Mouse (Mus musculus) forebrain, embryonic 13.5 days (tissue): ENCODE results near the gene Krt83. TPM values are rescaled to one million over a fixed set of nuclear protein-coding genes. Genes with fewer than 3 reads are reported as not detected.

ENCODE experiments used
- ATAC-seq: fragments of 200-750 bp; cut with Nextera tagmentation; 2 replicates; pipeline ENCODE4 v1.8.0; 2017
- H3K27ac ChIP-seq: fragments of 300-500 bp; sonication (generic); 2 replicates; pipeline ENCODE4 v1.5.1; 2015; ENCODE audit warnings: inconsistent platforms, mild to moderate bottlenecking, moderate library complexity
- H3K27me3 ChIP-seq: fragments of 300-500 bp; sonication (generic); 2 replicates; pipeline ENCODE4 v1.6.1; 2015; ENCODE audit warnings: mild to moderate bottlenecking, inconsistent platforms
- H3K36me3 ChIP-seq: fragments of 300-500 bp; sonication (generic); 2 replicates; pipeline ENCODE4 v1.6.1; 2015; ENCODE audit warnings: mild to moderate bottlenecking, inconsistent platforms; ENCODE audit not compliant: poor library complexity, severe bottlenecking
- H3K4me1 ChIP-seq: fragments of 300-500 bp; sonication (generic); 2 replicates; pipeline ENCODE4 v1.6.1; 2015; ENCODE audit warnings: inconsistent platforms
- H3K4me2 ChIP-seq: fragments of 300-500 bp; sonication (generic); 2 replicates; pipeline ENCODE4 v1.6.1; 2015; ENCODE audit warnings: inconsistent platforms, mild to moderate bottlenecking, moderate library complexity
- H3K4me3 ChIP-seq: fragments of 300-500 bp; sonication (generic); 2 replicates; pipeline ENCODE4 v1.5.1; 2015; ENCODE audit warnings: mild to moderate bottlenecking, inconsistent platforms
- H3K9ac ChIP-seq: fragments of 300-500 bp; sonication (generic); 2 replicates; pipeline ENCODE4 v1.6.1; 2015; ENCODE audit warnings: mild to moderate bottlenecking, inconsistent platforms
- H3K9me3 ChIP-seq: fragments of 300-500 bp; sonication (generic); replicated peaks from 2 replicates; pipeline ENCODE4 v1.6.1; 2016; ENCODE audit warnings: inconsistent platforms
- WGBS: fragments of 180-500 bp; shearing (Covaris S2); methylation state at CpG from one replicate; pipeline ENCODE4 v1.1.7; 2015; 5-methylcytosine and 5-hydroxymethylcytosine counted together
- polyA plus RNA-seq: library from polyadenylated mRNA; unstranded; fragments of >200 nt; fragmentation: Nextera tagmentation; extraction: Ambion mirVana; gene quantifications from 2 replicates; pipeline ENCODE4 v1.2.1, GENCODE M21; 2015

Krt83 gene
- polyA plus RNA-seq, 1 experiment from 2014 or later: not detected

GRCm38 (mm10) chr15:101495266-101495665 is 4.0 kb upstream of the Krt83 start:
- Histone ChIP-seq H3K4me1 (no peaks in the 10 kb centered on the region), H3K27ac (no peak overlapping the region), H3K27me3 (no peaks in the 10 kb centered on the region), H3K4me2 (no peak overlapping the region), H3K9ac (no peak overlapping the region), H3K36me3 (no peaks in the 10 kb centered on the region), H3K4me3 (no peak overlapping the region), H3K9me3 (no peaks in the 10 kb centered on the region)
- 81% methylated on average over 8 of the region's 8 CpGs for WGBS
- no peak for ATAC-seq

- WGBS: 55% methylated on average over 1 of the region's 1 CpGs
- no peaks in the 10 kb centered on the region for H3K9me3 ChIP-seq
- H3K4me2 ChIP-seq: no peak overlapping the region
- no peak overlapping the region for H3K27ac ChIP-seq
- H3K4me3 ChIP-seq: no peak overlapping the region
- no peak for ATAC-seq
- H3K36me3 ChIP-seq: no peaks in the 10 kb centered on the region
- H3K4me1 ChIP-seq: no peaks in the 10 kb centered on the region
- no peaks in the 10 kb centered on the region for H3K27me3 ChIP-seq
- H3K9ac ChIP-seq: no peak overlapping the region
These were observed 2.9 kb upstream of the Krt83 start for GRCm38 (mm10) chr15:101494203-101494602.

- Histone ChIP-seq H3K36me3 (no peaks in the 10 kb centered on the region), H3K4me1 (no peaks in the 10 kb centered on the region), H3K27me3 (no peaks in the 10 kb centered on the region), H3K27ac (no peak overlapping the region), H3K9ac (no peak overlapping the region), H3K4me2 (no peak overlapping the region), H3K9me3 (no peaks in the 10 kb centered on the region), H3K4me3 (no peak overlapping the region)
- no peak for ATAC-seq
- WGBS: 94% methylated on average over 6 of the region's 6 CpGs
These were observed 2.4 kb upstream of the Krt83 start for GRCm38 (mm10) chr15:101493713-101494112.

- no peak for ATAC-seq
- Histone ChIP-seq H3K4me3 (no peak overlapping the region), H3K9me3 (no peaks in the 10 kb centered on the region), H3K36me3 (no peaks in the 10 kb centered on the region), H3K4me2 (no peak overlapping the region), H3K9ac (no peak overlapping the region), H3K27me3 (no peaks in the 10 kb centered on the region), H3K4me1 (no peaks in the 10 kb centered on the region), H3K27ac (no peak overlapping the region)
- WGBS: 78% methylated on average over 8 of the region's 8 CpGs
These were observed 1.4 kb upstream of the Krt83 start for GRCm38 (mm10) chr15:101492718-101493117.

GRCm38 (mm10) chr15:101485911-101486635 is 5.2 kb downstream of the Krt83 start:
- ATAC-seq: no peak
- 81% methylated on average over 11 of the region's 11 CpGs for WGBS
- Histone ChIP-seq H3K9ac (no peak overlapping the region), H3K27me3 (no peaks in the 10 kb centered on the region), H3K27ac (no peak overlapping the region), H3K4me3 (no peak overlapping the region), H3K36me3 (no peaks in the 10 kb centered on the region), H3K4me1 (no peaks in the 10 kb centered on the region), H3K9me3 (no peaks in the 10 kb centered on the region), H3K4me2 (no peak overlapping the region)

GRCm38 (mm10) chr15:101484939-101485338 is 6.4 kb downstream of the Krt83 start:
- WGBS: 87% methylated on average over 1 of the region's 1 CpGs
- no peak for ATAC-seq
- H3K9me3 ChIP-seq: no peaks in the 10 kb centered on the region

GRCm38 (mm10) chr15:101483646-101484045 is 7.7 kb downstream of the Krt83 start:
- Histone ChIP-seq H3K4me2 (no peak overlapping the region), H3K27me3 (0 out of 2 replicates have a peak, but pooled peaks cover 3% of the 10 kb centered on the region), H3K27ac (no peak overlapping the region), H3K36me3 (no peaks in the 10 kb centered on the region), H3K9ac (no peak overlapping the region), H3K9me3 (no peaks in the 10 kb centered on the region), H3K4me1 (peaks cover 11% of the 10 kb centered on the region), H3K4me3 (no peak overlapping the region)
- ATAC-seq: no peak
- 78% methylated on average over 1 of the region's 1 CpGs for WGBS

More at GRCm38 (mm10) chr15:101484939-101485338, 6.4 kb downstream of the Krt83 start:
- Histone ChIP-seq H3K4me1 (no peaks in the 10 kb centered on the region), H3K4me2 (no peak overlapping the region), H3K9ac (no peak overlapping the region), H3K4me3 (no peak overlapping the region), H3K36me3 (no peaks in the 10 kb centered on the region), H3K27me3 (no peaks in the 10 kb centered on the region), H3K27ac (no peak overlapping the region)

- Histone ChIP-seq H3K4me1 (peaks cover 11% of the 10 kb centered on the region), H3K27me3 (0 out of 2 replicates have a peak, but pooled peaks cover 6% of the 10 kb centered on the region), H3K9ac (no peak overlapping the region), H3K27ac (no peak overlapping the region), H3K4me3 (no peak overlapping the region), H3K9me3 (no peaks in the 10 kb centered on the region), H3K36me3 (no peaks in the 10 kb centered on the region), H3K4me2 (no peak overlapping the region)
- ATAC-seq: no peak
- WGBS: 49% methylated on average over 4 of the region's 4 CpGs
These were observed 9.3 kb downstream of the Krt83 start for GRCm38 (mm10) chr15:101482056-101482455.

GRCm38 (mm10) chr15:101479666-101480060 is 11.6 kb downstream of the Krt83 start:
- H3K9ac ChIP-seq: peak overlapping the region; percentile 5; the same call in 1 of the 2 replicates
- no peak overlapping the region for H3K27ac ChIP-seq

GRCm38 (mm10) chr15:101479007-101479665 is 12.2 kb downstream of the Krt83 start:
- Histone ChIP-seq H3K9me3 (no peaks in the 10 kb centered on the region), H3K27ac (no peak overlapping the region), H3K27me3 (0 out of 2 replicates have a peak, but pooled peaks cover 6% of the 10 kb centered on the region), H3K9ac (peak overlapping the region; percentile 5), H3K4me3 (peak overlapping the region; percentile 33), H3K4me1 (peaks cover 11% of the 10 kb centered on the region), H3K36me3 (no peaks in the 10 kb centered on the region), H3K4me2 (peak overlapping the region; percentile 66)
- WGBS: 13% methylated on average over 31 of the region's 31 CpGs
- ATAC-seq: peak; percentile 36; the same call in 1 of the 2 replicates

More at GRCm38 (mm10) chr15:101479666-101480060, 11.6 kb downstream of the Krt83 start:
- H3K4me1 ChIP-seq: peaks cover 11% of the 10 kb centered on the region
- no peaks in the 10 kb centered on the region for H3K9me3 ChIP-seq
- ATAC-seq: no peak
- H3K4me2 ChIP-seq: peak overlapping the region; percentile 66
- no peaks in the 10 kb centered on the region for H3K36me3 ChIP-seq
- H3K27me3 ChIP-seq: 0 out of 2 replicates have a peak, but pooled peaks cover 6% of the 10 kb centered on the region
- 29% methylated on average over 11 of the region's 11 CpGs for WGBS
- peak overlapping the region; percentile 33 for H3K4me3 ChIP-seq

- no peak for ATAC-seq
- H3K4me1 ChIP-seq: no peaks in the 10 kb centered on the region
- no peaks in the 10 kb centered on the region for H3K36me3 ChIP-seq
- no peaks in the 10 kb centered on the region for H3K9me3 ChIP-seq
- H3K4me3 ChIP-seq: no peak within 1 kb of the TSS
- WGBS: 34% methylated on average over 10 of the region's 10 CpGs
- H3K27me3 ChIP-seq: no peaks in the 10 kb centered on the region
- H3K9ac ChIP-seq: no peak within 1 kb of the TSS
- H3K27ac ChIP-seq: no peak within 1 kb of the TSS
- no peak within 1 kb of the TSS for H3K4me2 ChIP-seq
These were observed 18.3 kb downstream of the Krt83 start, which contains the start of gene Krt86 for GRCm38 (mm10) chr15:101472952-101473528. Gene Krt86 (plus strand): TSS chr15:101473478.

GRCm38 (mm10) chr15:101469093-101469492 is 22.2 kb downstream of the Krt83 start:
- no peaks in the 10 kb centered on the region for H3K27me3 ChIP-seq
- no peak overlapping the region for H3K4me3 ChIP-seq
- H3K4me2 ChIP-seq: no peak overlapping the region
- 85% methylated on average over 4 of the region's 4 CpGs for WGBS
- no peak for ATAC-seq
- H3K36me3 ChIP-seq: no peaks in the 10 kb centered on the region
- H3K4me1 ChIP-seq: no peaks in the 10 kb centered on the region
- no peak overlapping the region for H3K27ac ChIP-seq
- no peak overlapping the region for H3K9ac ChIP-seq
- H3K9me3 ChIP-seq: no peaks in the 10 kb centered on the region
